Mouse (Mus musculus): ENCODE results near the gene Gtf3c5.

DNA sequence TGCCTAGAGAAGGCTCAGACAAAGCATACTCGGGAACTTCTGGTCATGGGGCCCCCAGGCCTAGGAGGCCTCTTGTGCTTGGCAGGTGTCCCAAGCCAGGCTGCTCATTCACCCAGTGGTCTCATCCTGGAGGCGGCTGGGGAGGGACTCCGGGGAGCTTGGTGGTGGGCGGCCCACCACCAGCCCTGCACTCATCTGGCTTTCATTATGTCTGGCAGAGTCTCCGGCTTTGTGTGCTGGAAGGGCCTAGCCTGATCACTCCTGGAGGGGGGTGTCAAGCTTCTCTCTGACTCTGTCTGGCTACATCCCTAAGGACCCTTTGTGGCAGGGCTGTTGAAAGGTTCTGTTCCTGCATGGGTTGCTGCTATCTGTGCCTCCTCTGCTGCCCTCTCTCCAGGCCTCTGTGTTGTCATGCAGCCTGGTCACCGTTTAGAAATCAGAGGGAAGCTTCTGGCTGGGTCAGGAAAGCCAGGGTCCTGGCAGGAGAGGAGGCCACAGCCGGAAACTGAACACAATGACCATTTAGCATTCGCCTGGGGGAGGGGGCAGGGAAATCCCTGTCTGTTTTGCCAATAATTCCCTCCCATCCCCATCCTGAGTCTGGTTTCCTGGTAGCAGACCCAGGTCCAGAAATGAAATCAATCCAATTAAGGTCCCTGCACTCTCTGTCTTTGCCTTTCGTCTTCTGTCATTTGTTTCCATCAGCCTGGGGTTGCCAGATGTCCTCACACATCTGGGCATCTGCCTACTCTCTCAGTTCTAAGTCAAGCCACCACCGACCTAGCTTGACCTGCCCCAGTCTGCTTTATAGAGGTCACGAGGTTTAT is 48.9 kb downstream of the Gtf3c5 start:
- TF ChIP-seq CTCF (IDR thresholded peaks at IDR 0.05; ENCODE audit: extremely low read depth, insufficient read length, insufficient replicate concordance, low read depth, low read length) (no peak), POLR2A (IDR thresholded peaks at IDR 0.05; ENCODE audit: low read depth, low read length) (no peak)

All from small intestine, adult 2 months (tissue).